Mouse (Mus musculus) C2C12 (cell line): ENCODE data around the gene Mff.

Source experiments
- CEBPB ChIP-seq: IDR thresholded peaks from one replicate; pipeline ENCODE4 v1.6.1; 2011; ENCODE audit warnings: low read depth, mild to moderate bottlenecking, control low read depth, moderate library complexity
- CTCF ChIP-seq: IDR thresholded peaks from one replicate; pipeline ENCODE4 v1.5.1; 2011; ENCODE audit not compliant: control insufficient read depth, insufficient read depth, insufficient read length
- FOSL1 ChIP-seq: IDR thresholded peaks from one replicate; pipeline ENCODE4 v1.8.0; 2011; ENCODE audit warnings: mild to moderate bottlenecking, low read length; ENCODE audit not compliant: poor library complexity, insufficient read depth, severe bottlenecking
- MAX ChIP-seq: IDR thresholded peaks from one replicate; pipeline ENCODE4 v1.6.1; 2011; ENCODE audit warnings: mild to moderate bottlenecking, control low read depth
- MYOD1 ChIP-seq: IDR thresholded peaks from one replicate; pipeline ENCODE4 v1.6.1; 2011; ENCODE audit warnings: low read depth; ENCODE audit not compliant: control insufficient read depth, insufficient read length
- MYOG ChIP-seq: IDR thresholded peaks from one replicate; pipeline ENCODE4 v1.6.1; 2011; ENCODE audit not compliant: control insufficient read depth, insufficient read length; ENCODE audit errors: extremely low read depth
- USF1 ChIP-seq: IDR thresholded peaks from one replicate; pipeline ENCODE4 v1.6.1; 2011; ENCODE audit warnings: low read depth, mild to moderate bottlenecking, control low read depth, moderate library complexity

GRCm38 (mm10) chr1:82793110-82793509 is 68.4 kb downstream of the Mff start:
- TF ChIP-seq USF1 (no peak), MAX (no peak), CTCF (no peak), MYOG (no peak), MYOD1 (no peak), CEBPB (peak; percentile 5), FOSL1 (no peak)
